Mouse (Mus musculus): ENCODE data around the gene Tacc3.

Tacc3 gene

GRCm38 (mm10) chr5:33656739-33657138 lies 1.2 kb upstream of the Tacc3 start:
- DNase-seq: no peak

GRCm38 (mm10) chr5:33657251-33657786 lies 609 bp upstream of the Tacc3 start:
- DNase-seq: no peak

- DNase-seq: no peak
These were observed 729 bp downstream of the Tacc3 start for GRCm38 (mm10) chr5:33658664-33659050.

GRCm38 (mm10) chr5:33668223-33668622 lies 10.3 kb downstream of the Tacc3 start:
- peak in 1 of 2 experiments; percentile 43 for DNase-seq

GRCm38 (mm10) chr5:33671659-33672058 lies 13.7 kb downstream of the Tacc3 start:
- no peak for DNase-seq

- DNase-seq: peak in 1 of 2 experiments; percentile 58
These were observed 16.5 kb downstream of the Tacc3 start for GRCm38 (mm10) chr5:33674439-33674838.

- DNase-seq: peak; percentile 77 to 80
These were observed 18.0 kb downstream of the Tacc3 start for GRCm38 (mm10) chr5:33675964-33676363.

GRCm38 (mm10) chr5:33678244-33678643 lies 20.3 kb downstream of the Tacc3 start:
- no peak for DNase-seq

- DNase-seq: no peak
These were observed 23.1 kb downstream of the Tacc3 start for GRCm38 (mm10) chr5:33681044-33681443.

GRCm38 (mm10) chr5:33681611-33682388 lies 23.9 kb downstream of the Tacc3 start:
- no peak for DNase-seq

- no peak for DNase-seq
These were observed 25.0 kb downstream of the Tacc3 start for GRCm38 (mm10) chr5:33682963-33683362.

GRCm38 (mm10) chr5:33683897-33684652 lies 26.1 kb downstream of the Tacc3 start:
- DNase-seq: peak; percentile 72 to 79

GRCm38 (mm10) chr5:33684932-33685331 lies 27.0 kb downstream of the Tacc3 start:
- no peak for DNase-seq

- DNase-seq: no peak
These were observed 29.2 kb downstream of the Tacc3 start for GRCm38 (mm10) chr5:33687142-33687541.

GRCm38 (mm10) chr5:33688278-33689220 lies 30.6 kb downstream of the Tacc3 start:
- peak; percentile 47 to 60 for DNase-seq

- DNase-seq: peak; percentile 76 to 88
These were observed 31.4 kb downstream of the Tacc3 start for GRCm38 (mm10) chr5:33689221-33689844.

- DNase-seq: peak; percentile 73 to 88
These were observed 32.1 kb downstream of the Tacc3 start for GRCm38 (mm10) chr5:33689852-33690645.

GRCm38 (mm10) chr5:33692393-33692792 lies 34.5 kb downstream of the Tacc3 start:
- DNase-seq: peak; percentile 73 to 86

- no peak for DNase-seq
These were observed 36.5 kb downstream of the Tacc3 start for GRCm38 (mm10) chr5:33694461-33694847.

- DNase-seq: peak; percentile 67 to 85
These were observed 37.2 kb downstream of the Tacc3 start for GRCm38 (mm10) chr5:33694848-33695717.
